Mouse (Mus musculus): ENCODE measurements around the gene Slc35g3. TPM values are rescaled to one million over a fixed set of nuclear protein-coding genes. Genes with fewer than 3 reads are reported as not detected.
"Not testable (repeated sequence)": the region's sequence is repeated elsewhere in the genome, so short reads cannot be mapped to it uniquely, and the experiment has no call there.

Slc35g3 gene
- polyA plus RNA-seq, 1 experiment: 0.08 TPM

- peak overlapping the region; percentile 91 for H3ac ChIP-seq (ENCODE audit: control insufficient read depth, insufficient read length, low read depth)
- no peaks in the 10 kb centered on the region for H3K27me3 ChIP-seq (ENCODE audit: control insufficient read depth, insufficient read depth, insufficient read length)
- H3K4me3 ChIP-seq (ENCODE audit: insufficient read depth, poor library complexity, severe bottlenecking): peak overlapping the region; percentile 53
- TF ChIP-seq CTCF (IDR thresholded peaks at IDR 0.05; ENCODE audit: control insufficient read depth, insufficient read depth, insufficient read length) (no peak), CEBPB (IDR thresholded peaks at IDR 0.05; ENCODE audit: low read depth) (no peak), MAX (IDR thresholded peaks at IDR 0.05) (no peak), FOSL1 (IDR thresholded peaks at IDR 0.05; ENCODE audit: insufficient read depth, low read length, poor library complexity, severe bottlenecking) (no peak), USF1 (IDR thresholded peaks at IDR 0.05; ENCODE audit: low read depth) (no peak), MYOD1 (IDR thresholded peaks at IDR 0.05; ENCODE audit: control insufficient read depth, insufficient read length, low read depth) (no peak), MYOG (IDR thresholded peaks at IDR 0.05; ENCODE audit: control insufficient read depth, extremely low read depth, insufficient read length) (no peak)
- H3K36me3 ChIP-seq (ENCODE audit: control insufficient read depth, insufficient read depth): peaks cover 30% of the 10 kb centered on the region
- peaks cover 57% of the 10 kb centered on the region for H3K79me3 ChIP-seq (ENCODE audit: low read depth)
- H3K79me2 ChIP-seq (ENCODE audit: control insufficient read depth, insufficient read depth): peaks cover 58% of the 10 kb centered on the region
These were observed 4.3 kb downstream of the Slc35g3 start for GRCm38 (mm10) chr11:69757303-69758089.

GRCm38 (mm10) chr11:69754701-69755100, 7.1 kb downstream of the Slc35g3 start:
- Histone ChIP-seq H3K79me2 (ENCODE audit: control insufficient read depth, insufficient read depth) (peaks cover 85% of the 10 kb centered on the region), H3K36me3 (ENCODE audit: control insufficient read depth, insufficient read depth) (peaks cover 45% of the 10 kb centered on the region), H3K4me3 (ENCODE audit: insufficient read depth, poor library complexity, severe bottlenecking) (no peak overlapping the region), H3K27me3 (ENCODE audit: control insufficient read depth, insufficient read depth, insufficient read length) (no peaks in the 10 kb centered on the region), H3ac (ENCODE audit: control insufficient read depth, insufficient read length, low read depth) (no peak overlapping the region), H3K79me3 (ENCODE audit: low read depth) (peaks cover 84% of the 10 kb centered on the region)
- TF ChIP-seq CTCF (IDR thresholded peaks at IDR 0.05; ENCODE audit: control insufficient read depth, insufficient read depth, insufficient read length): peak; percentile 25
- TF ChIP-seq MYOD1 (IDR thresholded peaks at IDR 0.05; ENCODE audit: control insufficient read depth, insufficient read length, low read depth): no peak
- peak; percentile 29 for TF ChIP-seq MAX (IDR thresholded peaks at IDR 0.05)

GRCm38 (mm10) chr11:69754233-69754632, 7.5 kb downstream of the Slc35g3 start:
- Histone ChIP-seq H3ac (ENCODE audit: control insufficient read depth, insufficient read length, low read depth) (no peak overlapping the region), H3K27me3 (ENCODE audit: control insufficient read depth, insufficient read depth, insufficient read length) (no peaks in the 10 kb centered on the region), H3K4me3 (ENCODE audit: insufficient read depth, poor library complexity, severe bottlenecking) (no peak overlapping the region), H3K79me3 (ENCODE audit: low read depth) (peaks cover 89% of the 10 kb centered on the region), H3K79me2 (ENCODE audit: control insufficient read depth, insufficient read depth) (peaks cover 90% of the 10 kb centered on the region), H3K36me3 (ENCODE audit: control insufficient read depth, insufficient read depth) (peaks cover 46% of the 10 kb centered on the region)
- no peak for TF ChIP-seq FOSL1 (IDR thresholded peaks at IDR 0.05; ENCODE audit: insufficient read depth, low read length, poor library complexity, severe bottlenecking)
- TF ChIP-seq MAX (IDR thresholded peaks at IDR 0.05): no peak
- no peak for TF ChIP-seq MYOG (IDR thresholded peaks at IDR 0.05; ENCODE audit: control insufficient read depth, extremely low read depth, insufficient read length)
- TF ChIP-seq MYOD1 (IDR thresholded peaks at IDR 0.05; ENCODE audit: control insufficient read depth, insufficient read length, low read depth): no peak
- no peak for TF ChIP-seq CTCF (IDR thresholded peaks at IDR 0.05; ENCODE audit: control insufficient read depth, insufficient read depth, insufficient read length)
- TF ChIP-seq USF1 (IDR thresholded peaks at IDR 0.05; ENCODE audit: low read depth): no peak
- TF ChIP-seq CEBPB (IDR thresholded peaks at IDR 0.05; ENCODE audit: low read depth): no peak

GRCm38 (mm10) chr11:69752686-69753085, 9.1 kb downstream of the Slc35g3 start:
- TF ChIP-seq MYOG (IDR thresholded peaks at IDR 0.05; ENCODE audit: control insufficient read depth, extremely low read depth, insufficient read length): no peak
- no peak for TF ChIP-seq MAX (IDR thresholded peaks at IDR 0.05)
- no peak for TF ChIP-seq CTCF (IDR thresholded peaks at IDR 0.05; ENCODE audit: control insufficient read depth, insufficient read depth, insufficient read length)
- TF ChIP-seq FOSL1 (IDR thresholded peaks at IDR 0.05; ENCODE audit: insufficient read depth, low read length, poor library complexity, severe bottlenecking): no peak
- TF ChIP-seq USF1 (IDR thresholded peaks at IDR 0.05; ENCODE audit: low read depth): no peak
- TF ChIP-seq CEBPB (IDR thresholded peaks at IDR 0.05; ENCODE audit: low read depth): no peak
- TF ChIP-seq MYOD1 (IDR thresholded peaks at IDR 0.05; ENCODE audit: control insufficient read depth, insufficient read length, low read depth): no peak
- H3K79me3 ChIP-seq (ENCODE audit: low read depth): peaks cover 97% of the 10 kb centered on the region
- H3K4me3 ChIP-seq (ENCODE audit: insufficient read depth, poor library complexity, severe bottlenecking): no peak overlapping the region
- H3K27me3 ChIP-seq (ENCODE audit: control insufficient read depth, insufficient read depth, insufficient read length): no peaks in the 10 kb centered on the region
- H3K36me3 ChIP-seq (ENCODE audit: control insufficient read depth, insufficient read depth): peaks cover 61% of the 10 kb centered on the region
- H3ac ChIP-seq (ENCODE audit: control insufficient read depth, insufficient read length, low read depth): no peak overlapping the region
- H3K79me2 ChIP-seq (ENCODE audit: control insufficient read depth, insufficient read depth): peaks cover 100% of the 10 kb centered on the region

- H3K4me3 ChIP-seq (ENCODE audit: insufficient read depth, poor library complexity, severe bottlenecking): no peak overlapping the region
- H3ac ChIP-seq (ENCODE audit: control insufficient read depth, insufficient read length, low read depth): no peak overlapping the region
- TF ChIP-seq CEBPB (IDR thresholded peaks at IDR 0.05; ENCODE audit: low read depth) (no peak), CTCF (IDR thresholded peaks at IDR 0.05; ENCODE audit: control insufficient read depth, insufficient read depth, insufficient read length) (no peak), MAX (IDR thresholded peaks at IDR 0.05) (no peak), MYOD1 (IDR thresholded peaks at IDR 0.05; ENCODE audit: control insufficient read depth, insufficient read length, low read depth) (no peak), MYOG (IDR thresholded peaks at IDR 0.05; ENCODE audit: control insufficient read depth, extremely low read depth, insufficient read length) (no peak), USF1 (IDR thresholded peaks at IDR 0.05; ENCODE audit: low read depth) (no peak), FOSL1 (IDR thresholded peaks at IDR 0.05; ENCODE audit: insufficient read depth, low read length, poor library complexity, severe bottlenecking) (no peak)
- H3K27me3 ChIP-seq (ENCODE audit: control insufficient read depth, insufficient read depth, insufficient read length): no peaks in the 10 kb centered on the region
- peaks cover 91% of the 10 kb centered on the region for H3K79me3 ChIP-seq (ENCODE audit: low read depth)
- H3K36me3 ChIP-seq (ENCODE audit: control insufficient read depth, insufficient read depth): peaks cover 60% of the 10 kb centered on the region
- H3K79me2 ChIP-seq (ENCODE audit: control insufficient read depth, insufficient read depth): peaks cover 100% of the 10 kb centered on the region
These were observed 10.1 kb downstream of the Slc35g3 start for GRCm38 (mm10) chr11:69751635-69752034.

GRCm38 (mm10) chr11:69731408-69731807, 30.4 kb downstream of the Slc35g3 start:
- peaks cover 37% of the 10 kb centered on the region for H3K36me3 ChIP-seq (ENCODE audit: control insufficient read depth, insufficient read depth)
- H3ac ChIP-seq (ENCODE audit: control insufficient read depth, insufficient read length, low read depth); H3K79me3 ChIP-seq (ENCODE audit: low read depth); H3K4me3 ChIP-seq (ENCODE audit: insufficient read depth, poor library complexity, severe bottlenecking); H3K27me3 ChIP-seq (ENCODE audit: control insufficient read depth, insufficient read depth, insufficient read length); H3K79me2 ChIP-seq (ENCODE audit: control insufficient read depth, insufficient read depth): not testable (repeated sequence)
